In genomic region chr2:113653731-113654430, GRCm38 (mm10) we compare ENCODE assay signal across 17 mouse cellular contexts.
DNase-seq lines count a peak whose midpoint lies in the region; ATAC-seq and TF ChIP-seq lines count a peak whose summit lies in the region.
"Had no signal": no experiment of that assay in that cellular context is flagged by ENCODE, and none has a peak within 500 bp of the region (broad histone marks: within the 10 kb centered on the region; RNA-seq: fewer than 3 reads in every experiment).

No protein-coding gene starts in this region.

- no peak for ATAC-seq in forebrain, embryonic 16.5 days
- no peak for ATAC-seq in forebrain, embryonic 13.5 days
- ATAC-seq in midbrain, embryonic 14.5 days (ENCODE audit: low FRiP score, low TSS enrichment) = no peak
- ATAC-seq in midbrain, postnatal 0 days (ENCODE audit: low FRiP score) = no peak
- no peak; the same call in none of the 2 replicates for ATAC-seq in hindbrain, embryonic 14.5 days (ENCODE audit: low FRiP score)
- peak; percentile 38; the same call in 1 of the 2 replicates for ATAC-seq in neural tube, embryonic 14.5 days (ENCODE audit: low read depth)

- H3K36me3 ChIP-seq in forebrain, embryonic 16.5 days (ENCODE audit: control insufficient read depth, insufficient read depth) = no peaks in the 10 kb centered on the region
- no peaks in the 10 kb centered on the region for H3K36me3 ChIP-seq in forebrain, embryonic 13.5 days (ENCODE audit: poor library complexity, severe bottlenecking)
- H3K36me3 ChIP-seq in midbrain, embryonic 14.5 days (ENCODE audit: control insufficient read depth, insufficient read depth, low read length) = no peaks in the 10 kb centered on the region
- H3K36me3 ChIP-seq in midbrain, postnatal 0 days (ENCODE audit: insufficient read depth, low read length) = no peaks in the 10 kb centered on the region
- no peaks in the 10 kb centered on the region for H3K36me3 ChIP-seq in hindbrain, embryonic 14.5 days (replicated peaks; ENCODE audit: control insufficient read depth, insufficient read depth)
- H3K36me3 ChIP-seq in neural tube, embryonic 14.5 days (ENCODE audit: control insufficient read depth, insufficient read depth, low read length) = no peaks in the 10 kb centered on the region
- H3K36me3 ChIP-seq: embryonic facial prominence, embryonic 13.5 days; limb, embryonic 15.5 days; liver, embryonic 15.5 days had no signal

- no peak overlapping the region for H3K9ac ChIP-seq in forebrain, embryonic 16.5 days (replicated peaks; ENCODE audit: low read depth, low read length)
- no peak overlapping the region for H3K9ac ChIP-seq in forebrain, embryonic 13.5 days
- no peak overlapping the region for H3K9ac ChIP-seq in midbrain, embryonic 14.5 days (replicated peaks; ENCODE audit: low read length)
- H3K9ac ChIP-seq in midbrain, postnatal 0 days (replicated peaks; ENCODE audit: low read length, poor library complexity, severe bottlenecking) = no peak overlapping the region
- no peak overlapping the region for H3K9ac ChIP-seq in hindbrain, embryonic 14.5 days
- H3K9ac ChIP-seq in neural tube, embryonic 14.5 days (replicated peaks; ENCODE audit: low read depth, low read length) = no peak overlapping the region
- H3K9ac ChIP-seq: embryonic facial prominence, embryonic 13.5 days; limb, embryonic 15.5 days; liver, embryonic 15.5 days had no signal

- H3K4me1 ChIP-seq in forebrain, embryonic 16.5 days (replicated peaks; ENCODE audit: control insufficient read depth, insufficient read depth, low read length) = peaks cover 28% of the 10 kb centered on the region
- H3K4me1 ChIP-seq in forebrain, embryonic 13.5 days = peaks cover 18% of the 10 kb centered on the region
- peaks cover 9% of the 10 kb centered on the region for H3K4me1 ChIP-seq in midbrain, embryonic 14.5 days (ENCODE audit: control insufficient read depth, insufficient read depth, low read length)
- H3K4me1 ChIP-seq in midbrain, postnatal 0 days (ENCODE audit: insufficient read depth, low read length) = 0 out of 2 replicates have a peak, but pooled peaks cover 9% of the 10 kb centered on the region
- peaks cover 13% of the 10 kb centered on the region for H3K4me1 ChIP-seq in hindbrain, embryonic 14.5 days (replicated peaks; ENCODE audit: control insufficient read depth, insufficient read depth, low read length)
- 0 out of 2 replicates have a peak, but pooled peaks cover 6% of the 10 kb centered on the region for H3K4me1 ChIP-seq in neural tube, embryonic 14.5 days (ENCODE audit: control insufficient read depth, insufficient read depth, low read length)
- H3K4me1 ChIP-seq: embryonic facial prominence, embryonic 13.5 days; limb, embryonic 15.5 days; liver, embryonic 15.5 days; megakaryocyte, embryonic 14.5 days had no signal

- no peak overlapping the region for H3K4me2 ChIP-seq in forebrain, embryonic 16.5 days (ENCODE audit: low read length)
- H3K4me2 ChIP-seq in forebrain, embryonic 13.5 days = no peak overlapping the region
- no peak overlapping the region for H3K4me2 ChIP-seq in midbrain, embryonic 14.5 days (ENCODE audit: low read length)
- no peak overlapping the region for H3K4me2 ChIP-seq in midbrain, postnatal 0 days (ENCODE audit: low read depth, low read length, poor library complexity, severe bottlenecking)
- H3K4me2 ChIP-seq in hindbrain, embryonic 14.5 days (replicated peaks) = no peak overlapping the region
- H3K4me2 ChIP-seq in neural tube, embryonic 14.5 days (ENCODE audit: low read depth, low read length) = no peak overlapping the region
- H3K4me2 ChIP-seq: embryonic facial prominence, embryonic 13.5 days; limb, embryonic 15.5 days; liver, embryonic 15.5 days had no signal

- peak overlapping the region; percentile 41 for H3K27ac ChIP-seq in forebrain, embryonic 16.5 days (ENCODE audit: low read length)
- no peak overlapping the region; the same call in 1 of the 2 replicates for H3K27ac ChIP-seq in forebrain, embryonic 13.5 days
- H3K27ac ChIP-seq in midbrain, embryonic 14.5 days (replicated peaks; ENCODE audit: low read depth, low read length) = no peak overlapping the region
- no peak overlapping the region for H3K27ac ChIP-seq in midbrain, postnatal 0 days (ENCODE audit: low read depth, low read length)
- H3K27ac ChIP-seq in hindbrain, embryonic 14.5 days = peak overlapping the region; percentile 4; the same call in 1 of the 2 replicates
- no peak overlapping the region for H3K27ac ChIP-seq in neural tube, embryonic 14.5 days (ENCODE audit: low read depth, low read length)
- no peak overlapping the region for H3K27ac ChIP-seq in gastrocnemius, adult 2 months
- H3K27ac ChIP-seq: embryonic facial prominence, embryonic 13.5 days; limb, embryonic 15.5 days; liver, embryonic 15.5 days; stomach, postnatal 0 days had no signal

- 43% methylated on average over 12 of the region's 12 CpGs for WGBS in forebrain, embryonic 16.5 days
- 49% methylated on average over 12 of the region's 12 CpGs for WGBS in forebrain, embryonic 13.5 days
- 56% methylated on average over 12 of the region's 12 CpGs for WGBS in midbrain, embryonic 14.5 days
- WGBS in midbrain, postnatal 0 days = 56% methylated on average over 12 of the region's 12 CpGs
- 55% methylated on average over 12 of the region's 12 CpGs for WGBS in hindbrain, embryonic 14.5 days
- 62% methylated on average over 12 of the region's 12 CpGs for WGBS in neural tube, embryonic 14.5 days

- TF ChIP-seq CTCF in midbrain, postnatal 0 days (IDR thresholded peaks at IDR 0.05) = no peak
- TF ChIP-seq CTCF in gastrocnemius, adult 2 months (IDR thresholded peaks at IDR 0.05) = no peak

- intact Hi-C loops in gastrocnemius, adult 2 months (cut with DNase I) = loop anchor here (5.0 to 10.0 kb wide), 2 partner anchors 117 to 151 kb away; no protein-coding TSS in a partner anchor

- H3K27me3 ChIP-seq in forebrain, embryonic 16.5 days (replicated peaks; ENCODE audit: control insufficient read depth, insufficient read depth, low read length) = no peaks in the 10 kb centered on the region
- no peaks in the 10 kb centered on the region for H3K27me3 ChIP-seq in forebrain, embryonic 13.5 days
- H3K27me3 ChIP-seq in midbrain, embryonic 14.5 days (ENCODE audit: control insufficient read depth, insufficient read depth, low read length) = no peaks in the 10 kb centered on the region; the same call in 1 of the 2 replicates
- H3K27me3 ChIP-seq in midbrain, postnatal 0 days (ENCODE audit: insufficient read depth, low read length) = no peaks in the 10 kb centered on the region
- H3K27me3 ChIP-seq in hindbrain, embryonic 14.5 days (ENCODE audit: control insufficient read depth, insufficient read depth, low read length) = no peaks in the 10 kb centered on the region
- no peaks in the 10 kb centered on the region for H3K27me3 ChIP-seq in neural tube, embryonic 14.5 days (ENCODE audit: control insufficient read depth, insufficient read depth, low read length)
- H3K27me3 ChIP-seq: CH12.LX; limb, embryonic 15.5 days; liver, embryonic 15.5 days; megakaryocyte, embryonic 14.5 days had no signal

- H3K9me3 ChIP-seq in forebrain, embryonic 16.5 days (ENCODE audit: control insufficient read depth, low read length) = no peaks in the 10 kb centered on the region
- H3K9me3 ChIP-seq in forebrain, embryonic 13.5 days (replicated peaks) = no peaks in the 10 kb centered on the region
- no peaks in the 10 kb centered on the region for H3K9me3 ChIP-seq in midbrain, embryonic 14.5 days (ENCODE audit: control insufficient read depth, low read length)
- H3K9me3 ChIP-seq in midbrain, postnatal 0 days (ENCODE audit: low read length) = no peaks in the 10 kb centered on the region
- H3K9me3 ChIP-seq in hindbrain, embryonic 14.5 days (ENCODE audit: control insufficient read depth, low read length) = no peaks in the 10 kb centered on the region
- no peaks in the 10 kb centered on the region for H3K9me3 ChIP-seq in neural tube, embryonic 14.5 days (ENCODE audit: control insufficient read depth, low read length)
- H3K9me3 ChIP-seq: embryonic facial prominence, embryonic 13.5 days; limb, embryonic 15.5 days; liver, embryonic 15.5 days; megakaryocyte, embryonic 14.5 days had no signal

- H3K4me3 ChIP-seq in forebrain, embryonic 16.5 days (replicated peaks; ENCODE audit: low read length) = no peak overlapping the region
- no peak overlapping the region for H3K4me3 ChIP-seq in forebrain, embryonic 13.5 days
- H3K4me3 ChIP-seq in midbrain, embryonic 14.5 days (replicated peaks; ENCODE audit: low read depth, low read length) = no peak overlapping the region
- H3K4me3 ChIP-seq in midbrain, postnatal 0 days (ENCODE audit: low read depth, low read length) = no peak overlapping the region
- no peak overlapping the region for H3K4me3 ChIP-seq in hindbrain, embryonic 14.5 days (replicated peaks; ENCODE audit: low read length)
- no peak overlapping the region for H3K4me3 ChIP-seq in neural tube, embryonic 14.5 days (ENCODE audit: low read depth, low read length)
- H3K4me3 ChIP-seq in gastrocnemius, adult 2 months = no peak overlapping the region
- H3K4me3 ChIP-seq: embryonic facial prominence, embryonic 13.5 days; layer of hippocampus, adult 2 months; limb, embryonic 15.5 days; liver, embryonic 15.5 days; megakaryocyte, embryonic 14.5 days had no signal

- DNase-seq in midbrain, embryonic 14.5 days = peak; percentile 21
- no peak for DNase-seq in midbrain, postnatal 0 days (ENCODE audit: low spot score)
- no peak for DNase-seq in hindbrain, embryonic 14.5 days (ENCODE audit: low spot score)
- no peak for DNase-seq in gastrocnemius, adult 2 months
- DNase-seq: gastrocnemius, postnatal 14 days; kidney, adult 18-20 months; right cerebral cortex, postnatal 4 days had no signal

Comparison
In these comparisons a context has a peak if more than half of its experiments do, and no peak if none do; other contexts are left out.
1. H3K27ac ChIP-seq: peak in forebrain, embryonic 16.5 days (single experiment) and hindbrain, embryonic 14.5 days (single experiment); none in forebrain, embryonic 13.5 days (single experiment), midbrain, embryonic 14.5 days (single experiment), midbrain, postnatal 0 days (single experiment), neural tube, embryonic 14.5 days (single experiment) and gastrocnemius, adult 2 months (single experiment).